Mouse (Mus musculus): ENCODE measurements around the gene Rtn4rl1.

Gene Rtn4rl1

GRCm38 (mm10) chr11:75249588-75249987 lies 56.0 kb downstream of the Rtn4rl1 start:
- no peak for DNase-seq (ENCODE audit: low read depth, low spot score)

DNA sequence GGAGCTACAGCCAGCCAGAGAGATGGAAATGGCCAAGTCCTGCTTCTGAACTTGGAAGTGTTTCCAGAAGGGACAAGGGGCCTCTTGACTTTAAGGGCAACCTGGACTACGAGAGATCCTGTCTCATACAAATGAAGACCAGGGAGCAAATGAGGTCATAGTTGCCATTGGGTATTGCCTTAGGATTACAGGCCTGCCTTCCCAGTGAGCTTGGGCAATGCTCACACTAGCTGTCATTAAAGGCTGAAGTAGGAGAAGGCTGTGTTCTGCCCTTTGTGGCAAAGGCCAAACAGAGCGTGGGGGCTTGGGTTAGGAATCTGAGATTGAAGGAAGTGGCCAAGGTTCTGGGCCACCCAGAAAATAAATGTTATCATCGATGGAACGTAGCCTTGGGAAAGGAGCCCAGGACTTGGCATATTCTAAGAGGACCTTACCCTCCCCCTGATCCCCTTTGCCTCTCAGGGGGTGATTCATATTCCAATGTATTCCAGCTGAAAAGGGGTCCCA lies 57.5 kb downstream of the Rtn4rl1 start:
- DNase-seq (ENCODE audit: low read depth, low spot score), result no peak

DNA sequence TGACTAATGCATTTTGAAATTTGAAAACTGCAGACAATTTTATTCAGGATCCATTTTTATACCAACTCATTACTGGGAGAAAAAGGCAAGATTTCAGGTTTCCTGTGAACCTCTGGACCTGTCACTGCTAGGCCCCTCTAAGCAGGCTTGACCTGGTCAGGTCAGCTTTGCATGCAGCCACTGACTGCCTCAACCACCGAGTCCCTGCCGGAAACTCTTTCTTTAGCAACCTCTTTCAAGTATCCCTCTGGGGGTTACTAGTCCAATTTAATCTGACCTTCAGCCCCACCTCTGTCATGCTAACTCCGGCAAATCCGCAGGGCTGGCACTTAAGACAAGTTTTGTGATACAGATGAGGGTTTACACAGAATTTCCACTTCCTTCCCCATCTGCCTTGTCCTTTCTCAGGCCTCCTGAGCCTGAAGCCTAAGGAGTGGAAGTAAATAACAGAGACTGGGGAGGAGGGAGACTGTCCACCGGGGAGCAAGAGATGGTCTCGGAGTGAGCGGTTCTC lies 58.0 kb downstream of the Rtn4rl1 start:
- no peak for DNase-seq (ENCODE audit: low read depth, low spot score)

- no peak for DNase-seq (ENCODE audit: low read depth, low spot score)
These were observed 60.8 kb downstream of the Rtn4rl1 start for GRCm38 (mm10) chr11:75254252-75254912.

DNA sequence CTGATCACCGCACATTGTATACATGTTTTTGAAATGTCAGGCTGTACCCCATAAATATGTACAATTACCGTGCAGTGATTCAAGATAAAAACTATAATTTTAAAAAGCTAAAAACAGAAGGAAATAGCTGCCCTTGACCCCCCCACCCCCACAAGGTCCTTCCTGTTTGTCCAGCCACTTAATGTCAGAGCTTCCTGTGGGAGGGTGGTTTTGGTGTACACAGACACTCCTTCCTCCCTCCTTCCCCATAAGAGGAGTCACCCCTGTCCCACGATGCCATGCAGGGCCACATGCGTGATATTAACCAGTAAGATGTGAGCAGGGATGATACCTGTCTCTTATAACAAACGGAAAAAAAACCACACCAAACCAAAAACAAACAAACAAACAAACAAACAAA lies 61.7 kb downstream of the Rtn4rl1 start:
- DNase-seq (ENCODE audit: low read depth, low spot score), result no peak

DNA sequence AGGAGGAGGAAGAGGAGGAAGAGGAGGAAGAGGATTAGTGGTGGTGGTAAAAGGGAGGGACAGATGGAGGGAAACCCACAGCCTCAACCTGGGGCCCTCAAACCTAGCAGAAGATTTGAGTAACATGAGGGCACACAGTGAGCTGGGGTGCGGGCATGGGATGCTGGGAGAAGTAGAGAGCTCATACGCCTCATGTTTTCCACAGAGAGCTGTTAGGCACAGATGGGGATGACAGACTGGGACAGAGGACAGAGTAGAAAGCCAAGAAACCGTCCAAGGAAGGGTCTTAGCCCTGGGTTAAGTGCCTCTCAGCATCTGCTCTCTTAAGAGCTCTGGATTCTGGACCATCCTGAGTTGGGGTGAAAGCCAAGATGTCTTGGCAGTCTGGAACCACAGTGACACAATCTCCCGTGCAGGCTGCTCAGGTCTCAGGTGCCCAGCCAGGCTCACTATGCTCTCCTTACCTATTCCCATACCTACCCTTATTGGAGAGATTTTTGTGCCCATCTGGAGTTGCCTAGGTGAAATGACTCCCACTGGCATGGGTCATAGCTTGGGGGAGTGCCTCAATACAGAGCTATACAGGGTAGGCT lies 63.6 kb downstream of the Rtn4rl1 start:
- DNase-seq (ENCODE audit: low read depth, low spot score), result no peak

- DNase-seq (ENCODE audit: low read depth, low spot score), result no peak
These were observed 65.8 kb downstream of the Rtn4rl1 start for GRCm38 (mm10) chr11:75259416-75259815.

- DNase-seq (ENCODE audit: low read depth, low spot score), result no peak
These were observed 66.5 kb downstream of the Rtn4rl1 start for GRCm38 (mm10) chr11:75259996-75260561.

DNA sequence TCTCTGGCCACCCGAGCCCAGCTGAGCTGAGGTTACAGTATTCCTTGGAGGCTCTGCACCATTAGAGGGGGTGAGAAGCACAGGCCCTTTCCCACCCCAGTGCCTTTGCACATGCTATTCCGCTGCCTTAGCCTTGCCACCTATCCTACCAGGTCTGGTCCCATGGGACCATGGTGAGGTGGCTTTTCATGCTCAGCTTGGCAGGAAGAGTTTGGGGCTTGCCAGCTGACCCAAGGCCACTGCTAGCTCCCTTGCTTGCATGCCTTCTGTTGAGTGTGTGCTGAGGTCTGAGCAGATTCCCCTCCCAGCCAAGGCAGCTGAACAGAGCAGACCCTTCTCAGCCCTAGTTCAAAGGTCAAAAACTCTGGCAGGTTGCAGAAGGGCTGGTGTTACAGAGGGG lies 67.4 kb downstream of the Rtn4rl1 start:
- no peak for DNase-seq (ENCODE audit: low read depth, low spot score)

GRCm38 (mm10) chr11:75261730-75262129 lies 68.1 kb downstream of the Rtn4rl1 start:
- no peak for DNase-seq (ENCODE audit: low read depth, low spot score)

DNA sequence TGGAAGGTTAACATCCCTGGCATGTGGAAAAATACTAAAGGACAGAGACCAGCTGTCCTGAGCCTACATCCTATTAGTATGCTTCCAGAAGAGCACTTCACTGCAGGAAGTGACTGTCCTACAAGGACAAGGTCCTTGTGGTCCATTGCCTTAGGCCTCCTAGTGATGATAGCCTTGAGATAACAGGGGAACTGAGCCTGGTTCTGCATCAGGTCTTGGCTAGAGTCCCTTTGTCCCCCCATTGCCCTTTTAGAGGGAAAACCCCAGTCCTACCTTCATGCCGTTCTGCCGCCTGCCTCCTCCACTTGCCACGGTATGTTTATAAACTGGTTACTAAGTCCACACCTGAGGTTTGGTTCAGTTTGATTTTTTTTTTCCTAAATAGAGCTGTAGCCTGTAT lies 68.6 kb downstream of the Rtn4rl1 start:
- DNase-seq (ENCODE audit: low read depth, low spot score), result no peak

DNA sequence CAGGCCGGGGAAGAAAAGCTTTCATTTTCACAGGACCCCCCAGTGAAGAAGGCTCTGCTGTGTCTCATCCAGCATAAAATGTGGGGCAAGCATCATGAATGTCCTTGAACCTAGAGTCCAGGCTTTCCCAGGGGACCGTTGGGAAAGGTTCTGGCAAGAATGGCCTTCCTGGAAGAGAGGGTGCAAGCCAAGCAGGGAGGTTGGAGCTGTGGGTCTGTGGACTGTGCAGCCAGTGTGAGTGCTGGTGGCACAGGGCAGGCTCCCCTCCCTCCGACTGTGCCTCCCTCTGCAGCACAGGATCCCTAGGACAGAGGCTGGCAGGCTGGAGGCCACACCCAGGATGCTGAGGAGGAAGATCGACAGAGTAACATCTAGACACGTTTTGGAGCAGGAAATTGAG lies 69.2 kb downstream of the Rtn4rl1 start:
- DNase-seq (ENCODE audit: low read depth, low spot score), result no peak

GRCm38 (mm10) chr11:75263274-75263963 lies 69.8 kb downstream of the Rtn4rl1 start:
- no peak for DNase-seq (ENCODE audit: low read depth, low spot score)

GRCm38 (mm10) chr11:75263964-75264312 lies 70.4 kb downstream of the Rtn4rl1 start:
- DNase-seq (ENCODE audit: low read depth, low spot score), result no peak

- no peak for DNase-seq (ENCODE audit: low read depth, low spot score)
These were observed 71.0 kb downstream of the Rtn4rl1 start for GRCm38 (mm10) chr11:75264550-75264949.

DNA sequence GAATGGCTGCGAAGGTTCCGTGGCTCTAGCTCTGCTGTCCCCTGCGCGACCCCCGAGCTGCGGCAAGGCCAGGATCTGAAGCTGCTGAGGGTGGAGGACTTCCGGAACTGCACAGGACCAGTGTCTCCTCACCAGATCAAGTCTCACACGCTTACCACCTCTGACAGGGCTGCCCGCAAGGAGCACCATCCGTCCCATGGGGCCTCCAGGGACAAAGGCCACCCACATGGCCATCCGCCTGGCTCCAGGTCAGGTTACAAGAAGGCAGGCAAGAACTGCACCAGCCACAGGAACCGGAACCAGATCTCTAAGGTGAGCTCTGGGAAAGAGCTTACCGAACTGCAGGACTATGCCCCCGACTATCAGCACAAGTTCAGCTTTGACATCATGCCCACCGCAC lies 72.0 kb downstream of the Rtn4rl1 start:
- no peak for DNase-seq (ENCODE audit: low read depth, low spot score)

- DNase-seq (ENCODE audit: low read depth, low spot score), result no peak
These were observed 74.3 kb downstream of the Rtn4rl1 start for GRCm38 (mm10) chr11:75267826-75268281.

- DNase-seq (ENCODE audit: low read depth, low spot score), result no peak
These were observed 74.9 kb downstream of the Rtn4rl1 start for GRCm38 (mm10) chr11:75268492-75268891.

DNA sequence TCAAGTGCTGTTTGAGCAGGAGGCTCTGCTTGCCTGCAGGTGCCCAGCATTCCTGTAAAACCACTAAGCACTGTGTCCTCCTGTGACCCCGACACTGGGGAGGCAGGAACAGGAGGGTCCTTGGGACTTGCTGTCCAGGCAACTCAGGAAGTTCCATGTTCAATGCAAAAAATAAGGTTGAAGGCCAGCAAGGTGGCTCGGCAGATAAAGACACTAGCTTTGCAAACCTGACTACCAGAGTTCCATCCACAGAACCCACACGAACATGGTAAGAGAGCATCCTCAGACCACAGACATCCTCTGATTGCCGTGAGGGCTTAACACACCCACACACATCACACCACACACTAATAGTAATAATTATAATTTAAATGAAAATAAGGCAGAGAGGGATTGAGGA lies 75.6 kb downstream of the Rtn4rl1 start:
- no peak for DNase-seq (ENCODE audit: low read depth, low spot score)

GRCm38 (mm10) chr11:75270276-75270984 lies 76.8 kb downstream of the Rtn4rl1 start:
- no peak for DNase-seq (ENCODE audit: low read depth, low spot score)

GRCm38 (mm10) chr11:75270985-75271434 lies 77.4 kb downstream of the Rtn4rl1 start:
- DNase-seq (ENCODE audit: low read depth, low spot score), result no peak

DNA sequence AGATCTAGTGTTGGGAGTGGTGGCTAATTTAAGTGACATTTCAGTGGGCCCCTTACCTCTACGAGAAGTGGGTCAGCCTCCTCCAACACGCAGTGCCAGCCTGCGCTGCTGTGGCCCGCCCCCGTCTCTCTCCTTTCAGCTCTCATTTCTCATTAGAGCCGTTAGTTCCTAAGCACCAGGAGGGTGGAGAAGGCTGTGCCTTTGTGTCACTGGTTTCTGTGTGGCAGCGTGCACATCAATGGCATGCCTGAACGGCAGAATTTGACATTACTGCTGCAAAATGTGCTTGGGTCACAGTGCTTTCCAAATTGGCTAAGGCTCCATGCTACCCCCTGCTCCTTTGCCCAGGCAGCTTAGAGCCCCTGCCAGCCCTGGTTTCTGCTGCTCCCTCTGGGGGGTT lies 79.9 kb downstream of the Rtn4rl1 start:
- no peak for DNase-seq (ENCODE audit: low read depth, low spot score)
